Mouse (Mus musculus) CH12.LX (cell line): ENCODE measurements around the gene Igflr1. TPM values are rescaled to one million over a fixed set of nuclear protein-coding genes. Genes with fewer than 3 reads are reported as not detected.

Experiments used
- DNase-seq: peaks from one replicate; pipeline ENCODE4 v3.0.0-alpha.2; 2013; ENCODE audit errors: extremely low read depth
- H3K27ac ChIP-seq: 2 replicates; pipeline ENCODE4 v1.5.1; 2012; ENCODE audit warnings: low read depth, mild to moderate bottlenecking, control low read depth, moderate library complexity; ENCODE audit not compliant: insufficient read depth
- H3K27me3 ChIP-seq: replicated peaks from 2 replicates; pipeline ENCODE3; 2012; ENCODE audit warnings: inconsistent platforms
- H3K36me3 ChIP-seq, 2 experiments: replicated peaks in 1 of 2; 2 replicates each; pipeline versions ENCODE3 to v1.6.1; 2012; ENCODE audit warnings: inconsistent platforms in 1 of 2, low read length in 1 of 2, mild to moderate bottlenecking in 1 of 2, mixed read lengths in 1 of 2, moderate library complexity in 1 of 2; ENCODE audit not compliant: control insufficient read depth in 1 of 2, insufficient read depth in 1 of 2
- H3K4me1 ChIP-seq, 2 experiments: 2 replicates each; pipeline ENCODE4 v1.6.1; 2012; ENCODE audit warnings: inconsistent platforms in 1 of 2, moderate library complexity in 1 of 2; ENCODE audit not compliant: insufficient read depth in 2 of 2, control insufficient read depth in 1 of 2
- H3K4me2 ChIP-seq: 2 replicates; pipeline ENCODE4 v1.6.1; 2012; ENCODE audit warnings: low read depth, mild to moderate bottlenecking, control low read depth; ENCODE audit not compliant: poor library complexity, insufficient read depth, severe bottlenecking
- H3K4me3 ChIP-seq, 3 experiments: fragments of 150-350 bp in 1 of 3; sonication (generic) in 1 of 3; replicated peaks in 1 of 3; 2 replicates each; pipeline versions ENCODE3 to v1.5.1; 2011 to 2012; ENCODE audit warnings: low read depth in 2 of 3, low read length in 2 of 3, mild to moderate bottlenecking in 2 of 3, moderate library complexity in 2 of 3, control low read depth in 1 of 3, improper control_type of control experiment in 1 of 3, inconsistent platforms in 1 of 3, mixed read lengths in 1 of 3; ENCODE audit not compliant: poor library complexity in 1 of 3
- H3K79me2 ChIP-seq: replicated peaks from 2 replicates; pipeline ENCODE4 v1.6.1; 2012; ENCODE audit warnings: mild to moderate bottlenecking, moderate library complexity; ENCODE audit not compliant: control insufficient read depth, poor library complexity, insufficient read depth, severe bottlenecking; ENCODE audit errors: extremely low read depth
- H3K9ac ChIP-seq: 2 replicates; pipeline ENCODE4 v1.6.1; 2012; ENCODE audit warnings: low read depth, mild to moderate bottlenecking, control low read depth, moderate library complexity; ENCODE audit not compliant: insufficient read depth
- H3K9me3 ChIP-seq: replicated peaks from 2 replicates; pipeline ENCODE3; 2012; ENCODE audit warnings: low read length, inconsistent platforms, mixed read lengths
- CHD1 ChIP-seq: IDR thresholded peaks from 2 replicates; pipeline ENCODE4 v1.6.1; 2012; ENCODE audit warnings: low read depth, low read length, improper control_type of control experiment, inconsistent platforms
- CHD2 ChIP-seq: IDR thresholded peaks from 2 replicates; pipeline ENCODE4 v1.6.1; 2011; ENCODE audit warnings: low read length, improper control_type of control experiment
- CTCF ChIP-seq, 2 experiments: IDR thresholded peaks in 1 of 2; conservative IDR thresholded peaks in 1 of 2; 2 replicates each; pipeline ENCODE4 v1.5.1; 2011 to 2012; ENCODE audit warnings: low read depth in 2 of 2, low read length in 2 of 2, improper control_type of control experiment in 1 of 2, inconsistent platforms in 1 of 2, mild to moderate bottlenecking in 1 of 2, moderate library complexity in 1 of 2
- E2F4 ChIP-seq: IDR thresholded peaks from 2 replicates; pipeline ENCODE4 v1.6.1; 2011; ENCODE audit warnings: low read depth, low read length, improper control_type of control experiment; ENCODE audit not compliant: insufficient replicate concordance
- ELF1 ChIP-seq: IDR thresholded peaks from 2 replicates; pipeline ENCODE4 v1.6.1; 2014; ENCODE audit warnings: low read depth, mild to moderate bottlenecking, inconsistent platforms, low read length, improper control_type of control experiment
- EP300 ChIP-seq: IDR thresholded peaks from 2 replicates; pipeline ENCODE4 v1.6.1; 2011; ENCODE audit warnings: low read length, improper control_type of control experiment
- ETS1 ChIP-seq: conservative IDR thresholded peaks from 2 replicates; pipeline ENCODE4 v1.6.1; 2012; ENCODE audit warnings: low read depth, mild to moderate bottlenecking, inconsistent platforms, low read length, improper control_type of control experiment, moderate library complexity
- GABPA ChIP-seq: IDR thresholded peaks from 2 replicates; pipeline ENCODE4 v1.6.1; 2012; ENCODE audit warnings: low read depth, low read length, improper control_type of control experiment, inconsistent platforms; ENCODE audit not compliant: insufficient replicate concordance
- HCFC1 ChIP-seq: IDR thresholded peaks from 2 replicates; pipeline ENCODE4 v1.6.1; 2012; ENCODE audit warnings: low read depth, mild to moderate bottlenecking, inconsistent platforms, low read length, improper control_type of control experiment
- IRF4 ChIP-seq: IDR thresholded peaks from 2 replicates; pipeline ENCODE4 v1.6.1; 2014; ENCODE audit warnings: low read depth, mild to moderate bottlenecking, inconsistent platforms, low read length, improper control_type of control experiment
- JUN ChIP-seq: IDR thresholded peaks from 2 replicates; pipeline ENCODE4 v1.6.1; 2011; ENCODE audit warnings: low read depth, mild to moderate bottlenecking, low read length, improper control_type of control experiment, moderate library complexity; ENCODE audit not compliant: insufficient read depth
- KAT2A ChIP-seq: IDR thresholded peaks from 2 replicates; pipeline ENCODE4 v1.6.1; 2012; ENCODE audit warnings: low read length, improper control_type of control experiment, inconsistent platforms; ENCODE audit not compliant: insufficient replicate concordance
- MAX ChIP-seq: IDR thresholded peaks from 2 replicates; pipeline ENCODE4 v1.6.1; 2011; ENCODE audit warnings: low read length, improper control_type of control experiment
- MAZ ChIP-seq: IDR thresholded peaks from 2 replicates; pipeline ENCODE4 v1.6.1; 2012; ENCODE audit warnings: low read depth, mild to moderate bottlenecking, inconsistent platforms, low read length, improper control_type of control experiment, moderate library complexity
- MEF2A ChIP-seq: IDR thresholded peaks from 2 replicates; pipeline ENCODE4 v1.6.1; 2014; ENCODE audit warnings: low read depth, mild to moderate bottlenecking, inconsistent platforms, low read length, improper control_type of control experiment, borderline replicate concordance
- MXI1 ChIP-seq: IDR thresholded peaks from 2 replicates; pipeline ENCODE4 v1.6.1; 2011; ENCODE audit warnings: mild to moderate bottlenecking, low read depth, low read length, improper control_type of control experiment
- NELFE ChIP-seq: IDR thresholded peaks from 2 replicates; pipeline ENCODE4 v1.6.1; 2011; ENCODE audit warnings: low read depth, low read length, improper control_type of control experiment
- PAX5 ChIP-seq: IDR thresholded peaks from 2 replicates; pipeline ENCODE4 v1.6.1; 2012; ENCODE audit warnings: low read length, inconsistent platforms, mixed read lengths
- POLR2A ChIP-seq: IDR thresholded peaks from 2 replicates; pipeline ENCODE4 v1.6.1; 2011; ENCODE audit warnings: low read depth, mild to moderate bottlenecking, improper control_type of control experiment, low read length
- RCOR1 ChIP-seq: conservative IDR thresholded peaks from 2 replicates; pipeline ENCODE4 v1.6.1; 2012; ENCODE audit warnings: low read depth, mild to moderate bottlenecking, inconsistent platforms, low read length, improper control_type of control experiment
- TCF12 ChIP-seq: IDR thresholded peaks from 2 replicates; pipeline ENCODE4 v1.6.1; 2014; ENCODE audit warnings: low read depth, mild to moderate bottlenecking, inconsistent platforms, low read length, improper control_type of control experiment
- UBTF ChIP-seq: IDR thresholded peaks from 2 replicates; pipeline ENCODE4 v1.6.1; 2012; ENCODE audit warnings: low read depth, mild to moderate bottlenecking, inconsistent platforms, low read length, improper control_type of control experiment, moderate library complexity
- USF1 ChIP-seq: IDR thresholded peaks from 2 replicates; pipeline ENCODE4 v1.6.1; 2014; ENCODE audit warnings: low read depth, mild to moderate bottlenecking, inconsistent platforms, low read length, improper control_type of control experiment
- USF2 ChIP-seq: conservative IDR thresholded peaks from 2 replicates; pipeline ENCODE4 v1.6.1; 2011; ENCODE audit warnings: low read depth, low read length, improper control_type of control experiment
- ZKSCAN1 ChIP-seq: IDR thresholded peaks from 2 replicates; pipeline ENCODE4 v1.6.1; 2012; ENCODE audit warnings: low read depth, inconsistent platforms, low read length, improper control_type of control experiment, borderline replicate concordance
- ZMIZ1 ChIP-seq: IDR thresholded peaks from 2 replicates; pipeline ENCODE4 v1.6.1; 2012; ENCODE audit warnings: low read depth, mild to moderate bottlenecking, inconsistent platforms, low read length, improper control_type of control experiment
- ZNF384 ChIP-seq: IDR thresholded peaks from 2 replicates; pipeline ENCODE4 v1.6.1; 2012; ENCODE audit warnings: low read depth, low read length, improper control_type of control experiment, inconsistent platforms
- dilution Hi-C: fragments of 300-500 bp; cut with MboI; formaldehyde crosslinking; loops from 2 replicates; pipeline ENCODE4 v1.14.3; 2020; ENCODE audit warnings: low sequenced_read_pairs; ENCODE audit not compliant: extremely low pct_unique_long_range_greater_than_20kb, extremely low pct_ligation_motif_present
- in situ Hi-C: fragments of 300-500 bp; cut with MboI; formaldehyde crosslinking; loops from 3 replicates; pipeline ENCODE4 v1.14.3; 2019; ENCODE audit warnings: low sequenced_read_pairs, low pct_ligation_motif_present, low pct_unique_long_range_greater_than_20kb, mixed read lengths
- polyA plus RNA-seq: library from polyadenylated mRNA; unstranded; fragments of >175 nt; gene quantifications from 2 replicates; pipeline ENCODE4 v1.2.1, GENCODE M21; 2012; ENCODE audit warnings: low read depth; ENCODE audit not compliant: insufficient read length
- total RNA-seq, 2 experiments: library from RNA; depleted of rRNA; stranded (reverse); fragments of 300-350 nt in 1 of 2; fragments of >200 nt in 1 of 2; gene quantifications; 2 replicates each; pipeline ENCODE4 v1.2.3; 2012 to 2014

Gene Igflr1
- total and polyA plus RNA-seq, 3 experiments, result 1.3 TPM; not detected in 2

- Histone ChIP-seq H3K4me1 (no peaks in the 10 kb centered on the region), H3K9ac (no peak overlapping the region), H3K4me2 (no peak overlapping the region), H3K27me3 (no peaks in the 10 kb centered on the region), H3K4me3 (no peak overlapping the region), H3K79me2 (no peaks in the 10 kb centered on the region), H3K27ac (no peak overlapping the region), H3K9me3 (no peaks in the 10 kb centered on the region), H3K36me3 (peaks cover 98% of the 10 kb centered on the region in 2 experiments)
- in situ Hi-C loops (no loop called here), dilution Hi-C loops (no loop called here)
- DNase-seq, result no peak
- TF ChIP-seq TCF12, result no peak
- no peak for TF ChIP-seq CHD2
- TF ChIP-seq ZMIZ1, result no peak
- no peak for TF ChIP-seq MEF2A
- TF ChIP-seq GABPA, result no peak
- no peak for TF ChIP-seq IRF4
- no peak for TF ChIP-seq USF2
- no peak for TF ChIP-seq USF1
- TF ChIP-seq E2F4, result no peak
- TF ChIP-seq EP300, result no peak
- TF ChIP-seq UBTF, result no peak
- no peak for TF ChIP-seq NELFE
- no peak for TF ChIP-seq MAZ
- TF ChIP-seq POLR2A, result no peak
- TF ChIP-seq PAX5, result no peak
- no peak for TF ChIP-seq ZKSCAN1
- TF ChIP-seq MXI1, result no peak
- no peak for TF ChIP-seq MAX
Observed at GRCm38 (mm10) chr7:30579950-30580349, 14.7 kb downstream of the Igflr1 start.

GRCm38 (mm10) chr7:30581547-30581946, 16.3 kb downstream of the Igflr1 start:
- peaks cover 98% of the 10 kb centered on the region in 2 experiments for H3K36me3 ChIP-seq
- in situ Hi-C loops (no loop called here), dilution Hi-C loops (no loop called here)
- H3K79me2 ChIP-seq, result peaks cover 7% of the 10 kb centered on the region
- peaks cover under 1 to 4% of the 10 kb centered on the region in 2 experiments; a peak in 2 of 4 replicates for H3K4me1 ChIP-seq
- no peaks in the 10 kb centered on the region for H3K27me3 ChIP-seq
- H3K4me2 ChIP-seq, result no peak overlapping the region
- no peaks in the 10 kb centered on the region for H3K9me3 ChIP-seq
- DNase-seq, result no peak
- TF ChIP-seq TCF12 (no peak), KAT2A (no peak), HCFC1 (no peak), ZNF384 (no peak), ETS1 (no peak), MAZ (no peak), CHD1 (no peak), ELF1 (no peak), IRF4 (no peak), JUN (no peak), CTCF (conservative IDR thresholded peaks at IDR 0.05 in 1 of 2, IDR thresholded peaks at IDR 0.05 in 1 of 2; ENCODE audit: low read depth in 2 of 2, low read length in 2 of 2) (no peak), RCOR1 (no peak), MEF2A (no peak), ZKSCAN1 (no peak), EP300 (no peak), PAX5 (no peak)
- no peak overlapping the region for H3K4me3 ChIP-seq
- no peak overlapping the region for H3K9ac ChIP-seq
- no peak overlapping the region for H3K27ac ChIP-seq
